Mouse (Mus musculus) midbrain, embryonic 13.5 days (tissue): ENCODE measurements at regions not wholly inside any gene's neighbourhood (a gene's known extent, or its start where the extent isn't known, plus 50 kb on each side); places are given as distances from the start of the nearest gene placed in this dataset.
"Not testable (repeated sequence)": the region's sequence is repeated elsewhere in the genome, so short reads cannot be mapped to it uniquely, and the experiment has no call there.

ENCODE experiments used
- ATAC-seq: fragments of 200-750 bp; cut with Nextera tagmentation; 2 replicates; pipeline ENCODE4 v1.8.0; 2017; ENCODE audit warnings: mild to moderate bottlenecking, moderate TSS enrichment, moderate library complexity
- H3K27ac ChIP-seq: fragments of 300-500 bp; sonication (generic); 2 replicates; pipeline ENCODE4 v1.5.1; 2015; ENCODE audit warnings: inconsistent platforms, mild to moderate bottlenecking, moderate library complexity
- H3K27me3 ChIP-seq: fragments of 300-500 bp; sonication (generic); 2 replicates; pipeline ENCODE4 v1.6.1; 2015; ENCODE audit warnings: mild to moderate bottlenecking, inconsistent platforms
- H3K36me3 ChIP-seq: fragments of 300-500 bp; sonication (generic); 2 replicates; pipeline ENCODE4 v1.6.1; 2015; ENCODE audit warnings: mild to moderate bottlenecking, inconsistent platforms
- H3K4me1 ChIP-seq: fragments of 300-500 bp; sonication (generic); replicated peaks from 2 replicates; pipeline ENCODE4 v1.6.1; 2015; ENCODE audit warnings: inconsistent platforms
- H3K4me2 ChIP-seq: fragments of 300-500 bp; sonication (generic); replicated peaks from 2 replicates; pipeline ENCODE4 v1.6.1; 2015; ENCODE audit warnings: moderate library complexity, mild to moderate bottlenecking, inconsistent platforms
- H3K4me3 ChIP-seq: fragments of 300-500 bp; sonication (generic); replicated peaks from 2 replicates; pipeline ENCODE4 v1.5.1; 2015; ENCODE audit warnings: mild to moderate bottlenecking, inconsistent platforms
- H3K9ac ChIP-seq: fragments of 300-500 bp; sonication (generic); replicated peaks from 2 replicates; pipeline ENCODE4 v1.6.1; 2015; ENCODE audit warnings: mild to moderate bottlenecking, inconsistent platforms
- H3K9me3 ChIP-seq: fragments of 300-500 bp; sonication (generic); 2 replicates; pipeline ENCODE4 v1.6.1; 2016; ENCODE audit warnings: mild to moderate bottlenecking, inconsistent platforms
- WGBS: fragments of 180-500 bp; shearing (Covaris S2); methylation state at CpG from one replicate; pipeline ENCODE4 v1.1.7; 2015; 5-methylcytosine and 5-hydroxymethylcytosine counted together

DNA sequence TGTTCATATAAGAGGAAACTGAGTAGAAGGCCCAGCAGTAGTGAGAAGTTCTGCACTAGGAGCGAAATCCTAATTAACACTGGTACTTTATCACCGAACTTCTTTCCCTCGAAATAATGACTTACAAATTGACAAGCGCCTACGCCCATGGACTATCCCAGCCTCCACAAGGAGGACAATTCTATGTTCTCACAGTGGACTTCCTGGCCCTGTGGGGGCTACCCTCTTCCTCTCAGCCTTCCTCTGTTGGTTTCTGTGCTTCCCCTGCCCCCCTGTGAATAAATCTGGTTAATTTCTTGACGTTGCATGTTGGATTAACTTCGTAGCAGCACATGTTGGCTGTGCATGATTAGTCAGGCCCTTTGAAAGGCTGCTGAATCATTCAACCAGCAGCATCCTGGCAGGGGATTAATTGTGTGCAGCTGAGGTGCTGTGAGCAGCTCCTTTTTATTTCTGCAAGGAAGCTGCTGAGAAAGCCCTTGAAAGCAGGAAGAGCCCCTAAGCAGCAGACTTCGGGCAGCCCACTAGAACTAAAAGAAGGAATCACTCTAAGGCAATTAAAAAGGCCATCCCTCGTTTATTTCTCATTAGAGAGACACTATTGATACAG lies 117.4 kb downstream of the Pmp22 start:
- Histone ChIP-seq H3K4me2 (no peak overlapping the region), H3K27ac (peak overlapping the region; percentile 41; the same call in 1 of the 2 replicates), H3K4me3 (no peak overlapping the region), H3K36me3 (no peaks in the 10 kb centered on the region), H3K27me3 (peaks cover 5% of the 10 kb centered on the region), H3K4me1 (peaks cover 30% of the 10 kb centered on the region), H3K9ac (no peak overlapping the region), H3K9me3 (no peaks in the 10 kb centered on the region)
- peak; percentile 35; the same call in 1 of the 2 replicates for ATAC-seq
- WGBS = 27% methylated on average over 9 of the region's 9 CpGs

DNA sequence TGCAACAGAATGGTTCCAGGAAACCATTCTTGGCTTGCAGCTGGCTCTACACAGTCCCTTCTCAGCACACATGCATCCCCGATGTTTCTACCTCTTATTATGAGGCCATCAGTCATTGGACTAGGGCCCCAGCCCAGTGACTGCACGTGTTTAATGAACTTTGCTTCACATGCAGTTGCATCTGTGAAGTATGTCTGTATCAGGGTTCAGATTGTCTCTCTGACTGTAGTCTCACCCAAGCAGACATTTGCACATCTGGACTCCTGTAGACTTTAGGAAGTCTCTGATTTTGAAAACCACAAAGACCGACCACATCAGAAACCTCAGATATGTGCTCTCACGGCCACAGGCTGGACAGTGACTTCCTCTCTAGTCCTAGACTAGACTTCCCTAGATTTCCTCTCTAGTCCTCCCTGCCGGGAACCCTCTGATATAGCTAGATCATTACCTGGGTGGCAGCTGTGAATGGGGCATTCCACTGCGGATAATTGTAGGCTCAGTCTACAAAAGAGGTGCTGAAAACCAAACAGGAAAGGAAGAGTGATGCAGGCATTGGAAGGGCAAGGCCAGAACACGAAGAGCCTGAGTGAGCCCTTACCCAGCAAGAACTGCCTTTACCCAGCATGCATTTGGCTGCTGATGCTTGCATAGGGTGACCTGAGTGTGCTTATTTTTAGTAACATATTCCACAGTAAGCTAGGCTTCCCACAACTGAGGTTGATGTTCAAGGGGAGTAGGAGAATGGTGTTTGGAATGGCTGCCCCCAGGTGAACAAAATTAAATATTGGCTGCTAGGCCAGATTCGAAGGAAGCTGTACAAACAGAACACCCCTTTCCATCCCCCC lies 123.5 kb downstream of the Pmp22 start:
- 83% methylated on average over 8 of the region's 8 CpGs for WGBS
- ATAC-seq = no peak

DNA sequence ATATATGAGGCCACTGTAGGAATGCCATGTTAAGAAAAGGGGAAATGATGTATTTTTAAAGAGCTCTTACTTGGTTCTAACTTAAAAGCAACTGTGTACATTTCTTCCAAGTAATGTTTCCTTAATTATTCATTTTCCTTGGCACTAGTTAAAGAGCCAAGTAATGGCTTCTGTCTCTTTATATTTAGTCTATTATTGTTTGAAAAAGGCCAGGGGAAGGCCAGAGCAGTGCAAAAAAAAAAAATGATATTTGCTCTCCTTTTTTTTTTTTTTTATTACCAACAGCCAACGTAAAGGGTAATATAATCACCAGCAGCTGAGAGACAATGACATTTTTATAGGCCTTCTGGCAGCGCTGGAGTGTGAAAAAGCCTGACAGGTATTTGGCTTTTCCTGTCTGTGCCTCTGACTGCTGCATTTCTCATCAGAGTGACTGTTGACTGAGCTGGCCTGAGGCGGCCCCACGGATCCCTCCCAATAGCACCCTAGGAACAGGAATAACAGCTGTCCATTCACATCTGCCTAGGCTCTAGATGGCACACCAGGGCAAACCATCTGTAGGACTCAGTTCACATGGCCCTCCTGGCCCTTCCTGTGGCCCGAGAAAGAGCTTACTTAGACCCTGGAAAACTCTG lies 124.3 kb downstream of the Pmp22 start:
- no peak overlapping the region for H3K4me3 ChIP-seq
- ATAC-seq = no peak
- H3K27me3 ChIP-seq = peaks cover 4% of the 10 kb centered on the region; the same call in 1 of the 2 replicates
- H3K9ac ChIP-seq = no peak overlapping the region
- peaks cover 13% of the 10 kb centered on the region for H3K4me1 ChIP-seq
- WGBS = 56% methylated on average over 5 of the region's 5 CpGs
- no peak overlapping the region for H3K4me2 ChIP-seq
- H3K9me3 ChIP-seq = no peaks in the 10 kb centered on the region
- no peaks in the 10 kb centered on the region for H3K36me3 ChIP-seq
- peak overlapping the region; percentile 39; the same call in 1 of the 2 replicates for H3K27ac ChIP-seq

More for the DNA sequence above, 123.5 kb downstream of the Pmp22 start:
- no peak overlapping the region for H3K4me2 ChIP-seq
- H3K27me3 ChIP-seq = peaks cover 4% of the 10 kb centered on the region; the same call in 1 of the 2 replicates
- peaks cover 13% of the 10 kb centered on the region for H3K4me1 ChIP-seq
- no peaks in the 10 kb centered on the region for H3K36me3 ChIP-seq
- H3K9ac ChIP-seq = no peak overlapping the region
- no peaks in the 10 kb centered on the region for H3K9me3 ChIP-seq
- H3K27ac ChIP-seq = no peak overlapping the region
- H3K4me3 ChIP-seq = no peak overlapping the region

DNA sequence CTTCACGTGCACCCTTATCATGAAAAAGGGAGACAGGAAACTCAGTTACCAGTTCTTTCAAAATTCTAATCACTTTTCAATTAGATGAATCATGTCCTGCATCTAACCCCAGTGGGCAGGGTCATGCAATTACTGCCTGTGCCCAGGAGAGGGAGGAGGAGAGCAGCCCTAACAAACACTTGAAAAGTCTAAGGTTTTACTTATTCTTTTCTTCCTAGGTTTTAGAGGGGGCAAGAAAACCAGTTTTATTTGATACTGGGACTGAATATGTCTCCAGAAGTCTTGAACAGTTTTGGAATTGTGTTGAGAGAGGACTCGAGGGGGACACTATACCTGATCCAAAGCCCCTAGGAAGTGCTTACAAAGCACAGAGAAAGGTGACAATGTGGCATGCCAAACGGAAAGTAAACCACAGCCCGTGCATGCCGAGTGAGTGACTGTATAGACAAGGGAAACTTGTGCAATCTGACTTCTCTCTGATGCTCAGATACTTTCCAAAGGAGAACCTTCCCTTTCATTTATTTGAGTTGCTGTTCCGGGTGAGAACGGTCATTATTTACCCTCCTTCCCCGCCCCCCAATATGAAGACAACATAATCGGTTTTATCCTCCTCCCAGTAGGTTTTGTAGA lies 135.8 kb downstream of the Pmp22 start:
- H3K9me3 ChIP-seq = no peaks in the 10 kb centered on the region
- no peak for ATAC-seq
- peaks cover 12% of the 10 kb centered on the region for H3K4me1 ChIP-seq
- no peak overlapping the region for H3K9ac ChIP-seq
- no peak overlapping the region for H3K27ac ChIP-seq
- H3K4me3 ChIP-seq = no peak overlapping the region
- no peaks in the 10 kb centered on the region for H3K36me3 ChIP-seq
- H3K4me2 ChIP-seq = no peak overlapping the region
- H3K27me3 ChIP-seq = peaks cover 36% of the 10 kb centered on the region
- WGBS = 50% methylated on average over 9 of the region's 9 CpGs

DNA sequence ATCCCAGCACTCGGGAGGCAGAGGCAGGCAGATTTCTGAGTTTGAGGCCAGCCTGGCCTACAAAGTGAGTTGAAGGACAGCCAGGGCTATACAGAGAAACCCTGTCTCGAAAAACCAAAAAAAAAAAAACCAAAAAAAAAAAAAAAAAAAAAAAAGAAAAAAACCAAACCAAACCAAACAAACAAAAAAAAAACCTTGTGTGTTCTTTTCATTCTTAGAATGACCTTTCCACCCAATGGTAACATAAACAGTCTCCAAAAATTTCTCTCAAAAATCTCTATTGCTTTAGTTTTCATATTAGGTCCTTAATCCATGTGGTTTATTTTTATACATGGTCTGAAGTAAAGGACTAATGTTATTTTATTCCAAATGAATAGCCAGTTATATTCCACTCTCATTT lies 137.5 kb downstream of the Pmp22 start:
- Histone ChIP-seq H3K27me3 (peaks cover 32% of the 10 kb centered on the region), H3K4me1 (peaks cover 18% of the 10 kb centered on the region)
- H3K4me3 ChIP-seq, H3K4me2 ChIP-seq, H3K36me3 ChIP-seq, H3K9ac ChIP-seq, ATAC-seq, H3K9me3 ChIP-seq, H3K27ac ChIP-seq: not testable (repeated sequence)
- 78% methylated on average over 2 of the region's 2 CpGs for WGBS

DNA sequence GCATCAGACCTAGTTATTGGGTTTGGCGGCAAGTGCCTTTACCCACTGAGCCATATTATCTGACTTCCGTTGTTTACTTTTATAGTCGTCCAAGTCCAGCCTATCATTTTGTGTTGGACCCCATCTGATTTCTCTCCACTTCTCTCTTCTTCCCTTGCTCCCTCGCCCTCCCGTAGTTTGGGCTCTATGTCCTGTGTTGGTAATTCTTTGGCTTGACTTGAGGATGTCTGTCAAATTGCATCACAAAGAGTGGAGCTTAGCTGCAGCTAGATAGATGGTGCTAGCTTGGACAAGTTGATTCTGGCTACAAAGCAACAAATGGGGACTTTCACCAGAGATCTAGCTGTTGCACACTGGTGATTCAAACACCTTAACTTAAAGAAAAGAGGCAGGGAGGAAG lies 147.9 kb downstream of the Pmp22 start:
- Histone ChIP-seq H3K27me3 (peaks cover 57% of the 10 kb centered on the region), H3K4me2 (no peak overlapping the region), H3K9ac (no peak overlapping the region), H3K27ac (no peak overlapping the region), H3K4me3 (no peak overlapping the region), H3K9me3 (no peaks in the 10 kb centered on the region), H3K36me3 (no peaks in the 10 kb centered on the region), H3K4me1 (0 out of 2 replicates have a peak, but pooled peaks cover 2% of the 10 kb centered on the region)
- WGBS = 86% methylated on average over 5 of the region's 5 CpGs
- ATAC-seq = no peak

DNA sequence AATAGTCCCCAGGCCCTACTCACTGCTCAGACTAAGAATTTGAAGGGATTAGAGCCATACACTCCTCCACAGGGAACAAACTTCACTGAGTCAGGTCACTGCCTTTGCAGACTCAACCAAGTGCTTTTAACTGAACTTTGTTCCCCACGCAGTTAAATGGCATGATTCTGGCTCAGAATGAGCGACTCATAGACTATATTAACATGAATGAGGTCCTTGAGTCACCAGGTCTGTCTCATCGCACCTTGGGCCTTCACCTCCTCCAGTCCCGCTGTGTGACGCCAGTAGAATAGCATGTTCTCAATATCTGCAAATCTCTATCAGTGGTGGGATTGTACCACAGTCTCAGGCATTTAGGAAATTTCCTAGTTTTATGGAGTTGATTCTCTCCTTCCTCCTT lies 153.1 kb downstream of the Pmp22 start:
- no peak for ATAC-seq
- 90% methylated on average over 5 of the region's 5 CpGs for WGBS
- no peak overlapping the region for H3K4me2 ChIP-seq
- no peaks in the 10 kb centered on the region for H3K4me1 ChIP-seq
- H3K27ac ChIP-seq = no peak overlapping the region
- H3K27me3 ChIP-seq = peaks cover 20% of the 10 kb centered on the region
- no peak overlapping the region for H3K9ac ChIP-seq
- no peaks in the 10 kb centered on the region for H3K9me3 ChIP-seq
- H3K36me3 ChIP-seq = no peaks in the 10 kb centered on the region
- H3K4me3 ChIP-seq = no peak overlapping the region

DNA sequence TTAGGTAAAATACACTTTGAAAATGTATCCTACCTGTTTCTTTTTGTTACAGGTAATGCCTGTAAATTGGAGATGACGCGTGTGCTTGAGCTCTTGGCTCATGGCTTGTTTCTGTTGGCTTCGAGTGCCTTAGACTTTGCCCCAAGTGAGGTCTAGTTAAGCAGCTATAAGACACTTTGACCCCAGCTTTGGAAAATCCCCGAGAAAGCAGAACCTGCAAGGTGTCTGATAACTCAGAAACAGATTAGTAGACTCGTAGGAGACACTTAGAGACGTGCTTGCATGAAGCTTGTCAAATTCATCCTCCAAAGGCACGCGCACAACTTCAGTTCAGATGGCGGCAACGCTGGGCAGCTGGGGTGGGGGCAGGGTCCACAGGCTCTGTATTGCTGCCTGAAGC lies 153.8 kb downstream of the Pmp22 start:
- no peak for ATAC-seq
- Histone ChIP-seq H3K4me2 (no peak overlapping the region), H3K27ac (no peak overlapping the region), H3K27me3 (peaks cover 13% of the 10 kb centered on the region), H3K9ac (no peak overlapping the region), H3K4me3 (no peak overlapping the region), H3K36me3 (no peaks in the 10 kb centered on the region), H3K9me3 (no peaks in the 10 kb centered on the region), H3K4me1 (no peaks in the 10 kb centered on the region)
- 84% methylated on average over 10 of the region's 10 CpGs for WGBS

DNA sequence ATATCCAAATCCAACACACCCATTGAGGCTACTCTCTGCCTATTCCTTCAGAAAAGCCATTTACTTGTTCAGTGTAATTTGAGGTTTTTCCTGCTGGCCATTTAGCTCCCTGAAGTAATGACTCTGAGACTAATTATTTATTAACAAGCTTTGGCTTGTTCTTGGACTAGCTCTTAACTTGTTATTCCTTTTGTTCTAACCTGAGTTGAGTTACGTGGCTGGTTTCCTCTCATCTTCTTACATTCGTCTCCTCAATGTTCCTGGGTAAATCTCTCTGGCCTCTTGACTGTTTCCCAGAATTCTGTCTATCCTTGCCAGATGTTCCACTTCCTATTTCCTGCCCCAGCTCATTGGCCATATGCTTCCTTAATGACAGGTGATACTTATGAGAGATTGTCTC lies 157.2 kb downstream of the Pmp22 start:
- no peak overlapping the region for H3K9ac ChIP-seq
- H3K4me3 ChIP-seq = no peak overlapping the region
- no peaks in the 10 kb centered on the region for H3K36me3 ChIP-seq
- no peak for ATAC-seq
- H3K27ac ChIP-seq = no peak overlapping the region
- H3K4me2 ChIP-seq = no peak overlapping the region
- no peaks in the 10 kb centered on the region for H3K27me3 ChIP-seq
- H3K4me1 ChIP-seq = no peaks in the 10 kb centered on the region
- 83% methylated on average over 2 of the region's 2 CpGs for WGBS
- no peaks in the 10 kb centered on the region for H3K9me3 ChIP-seq

DNA sequence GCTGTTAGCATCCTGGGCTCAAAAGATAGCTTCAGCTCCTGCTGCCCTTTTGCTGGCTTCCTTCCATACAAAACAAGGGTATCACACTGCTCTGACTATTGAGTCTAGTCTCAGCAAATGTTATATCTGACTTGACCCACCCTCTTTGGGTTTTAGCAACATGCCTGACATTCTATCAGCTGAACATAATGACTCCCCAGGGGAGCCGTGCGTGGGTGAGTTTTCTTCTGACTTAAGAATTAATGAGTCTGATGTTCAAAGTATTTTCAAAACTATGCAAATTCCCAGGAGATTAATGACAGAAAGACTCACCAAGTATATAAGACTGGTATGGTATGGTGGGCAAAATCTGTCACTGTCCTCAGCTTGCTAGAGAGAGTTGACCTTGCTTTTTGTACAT lies 159.0 kb downstream of the Pmp22 start:
- no peaks in the 10 kb centered on the region for H3K9me3 ChIP-seq
- no peaks in the 10 kb centered on the region for H3K4me1 ChIP-seq
- H3K36me3 ChIP-seq = no peaks in the 10 kb centered on the region
- H3K4me3 ChIP-seq = no peak overlapping the region
- WGBS = 54% methylated on average over 2 of the region's 2 CpGs
- no peak overlapping the region for H3K4me2 ChIP-seq
- H3K27me3 ChIP-seq = no peaks in the 10 kb centered on the region
- no peak overlapping the region for H3K27ac ChIP-seq
- H3K9ac ChIP-seq = no peak overlapping the region
- ATAC-seq = no peak

DNA sequence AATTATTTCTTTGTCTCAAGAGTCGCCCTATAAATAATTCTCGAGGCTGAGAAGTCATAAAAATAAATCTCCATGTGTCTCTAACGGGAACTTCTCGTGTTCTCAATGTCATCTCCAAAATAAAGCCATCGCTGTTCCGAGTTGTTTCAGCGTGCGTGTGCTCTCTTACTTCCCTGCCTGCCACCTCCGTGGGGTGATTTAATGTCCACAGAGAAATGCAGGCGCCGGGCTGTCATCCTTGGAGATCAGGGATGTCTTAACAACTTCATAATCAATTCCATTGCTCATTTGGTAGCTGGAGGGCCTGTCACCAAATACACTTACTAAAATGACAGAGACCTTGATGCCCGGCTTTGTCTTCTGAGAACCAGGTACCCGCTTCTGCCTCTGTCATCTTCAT lies 161.8 kb downstream of the Pmp22 start:
- Histone ChIP-seq H3K4me1 (no peaks in the 10 kb centered on the region), H3K9ac (no peak overlapping the region), H3K9me3 (no peaks in the 10 kb centered on the region), H3K4me2 (no peak overlapping the region), H3K4me3 (no peak overlapping the region), H3K36me3 (no peaks in the 10 kb centered on the region), H3K27ac (no peak overlapping the region), H3K27me3 (no peaks in the 10 kb centered on the region)
- 76% methylated on average over 13 of the region's 13 CpGs for WGBS
- no peak for ATAC-seq

DNA sequence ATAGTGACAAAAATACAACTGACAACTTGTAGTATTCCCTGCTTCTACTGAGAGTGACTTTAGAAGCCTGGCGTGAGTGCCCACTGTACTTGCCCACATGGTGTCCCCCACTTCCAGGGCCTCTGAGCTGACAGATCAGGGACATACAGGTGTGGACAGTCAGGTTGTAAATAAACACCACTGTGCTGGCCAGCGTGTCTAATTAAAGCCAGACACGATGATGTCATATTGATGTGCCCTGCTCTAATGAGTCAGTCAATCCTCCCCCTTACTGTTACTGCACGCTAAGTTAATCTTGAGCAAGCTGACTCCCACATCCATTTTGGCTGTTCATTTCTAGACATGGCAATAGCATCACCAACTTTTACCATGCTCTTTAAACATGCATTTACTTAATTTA lies 164.7 kb downstream of the Pmp22 start:
- Histone ChIP-seq H3K9ac (no peak overlapping the region), H3K4me3 (no peak overlapping the region), H3K36me3 (no peaks in the 10 kb centered on the region), H3K4me2 (no peak overlapping the region), H3K27ac (no peak overlapping the region), H3K4me1 (no peaks in the 10 kb centered on the region), H3K27me3 (no peaks in the 10 kb centered on the region), H3K9me3 (no peaks in the 10 kb centered on the region)
- 90% methylated on average over 4 of the region's 4 CpGs for WGBS
- no peak for ATAC-seq
